Mouse (Mus musculus) T-cell, adult 2 months (primary cell): ENCODE results near the gene Stat4.

Source experiments
- DNase-seq: peaks from one replicate; pipeline ENCODE4 v3.0.0; 2022; ENCODE audit warnings: low spot score

Stat4 gene

DNA sequence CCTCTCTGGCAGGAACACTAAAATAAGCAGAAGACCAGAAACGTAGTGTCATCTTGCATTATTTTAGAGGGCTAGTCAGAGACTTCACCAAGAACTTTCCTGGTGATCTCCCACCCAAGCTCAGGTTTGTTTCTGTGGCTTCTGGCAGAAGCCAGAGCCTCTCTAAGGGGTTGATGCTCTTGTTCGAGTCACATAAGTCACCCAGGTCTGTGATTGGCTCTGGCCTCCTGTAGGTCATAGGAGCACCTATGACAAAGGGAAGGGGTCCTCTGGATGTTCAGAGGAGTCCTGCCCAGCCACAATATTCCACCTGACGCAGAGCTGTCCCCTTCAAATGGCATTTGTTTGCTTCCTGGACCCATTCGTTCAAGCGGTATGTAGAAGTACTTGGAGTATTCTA is at the start of gene Stat4:
TSS of gene Stat4 (plus strand) at position 301 of the 400 bp plus-strand sequence.
- DNase-seq, result no peak

DNA sequence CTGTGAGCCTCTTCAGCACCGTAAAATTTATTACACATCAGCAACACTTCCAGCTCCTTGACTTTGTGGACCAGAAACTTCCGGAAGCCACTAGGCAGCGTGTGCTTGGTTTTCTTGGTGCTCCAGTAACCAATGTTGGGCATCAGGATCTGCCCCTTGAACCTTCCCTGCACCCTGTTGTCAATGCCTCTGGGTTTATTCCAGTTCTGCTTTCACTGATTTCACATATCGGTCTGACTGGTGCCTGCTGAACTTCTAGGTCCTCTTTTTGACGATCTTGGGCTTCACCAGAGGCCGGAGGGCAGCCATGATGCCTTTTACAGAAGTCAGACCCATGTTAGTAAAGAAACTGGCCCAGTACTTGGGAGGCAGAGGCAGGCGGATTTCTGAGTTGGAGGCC is 48.6 kb upstream of the Stat4 start:
- DNase-seq, result no peak

DNA sequence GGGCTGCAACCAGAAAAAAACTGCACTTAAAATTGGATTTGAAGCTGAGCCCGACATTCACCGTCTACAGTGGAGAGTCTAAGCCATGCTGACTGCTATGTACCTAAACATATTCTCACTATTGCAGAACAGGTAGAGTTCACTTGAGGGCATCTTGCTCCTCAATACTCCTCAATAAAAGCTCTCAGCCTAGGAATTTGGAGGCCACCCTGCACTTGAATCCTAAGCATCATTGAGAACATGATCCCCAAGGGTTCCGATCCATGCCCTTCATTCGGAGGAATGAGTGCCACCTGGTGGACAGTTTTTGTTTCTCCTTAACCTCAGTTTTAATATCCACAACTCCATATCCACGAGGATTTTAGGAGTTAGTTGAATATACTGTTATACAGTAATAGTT is 42.2 kb upstream of the Stat4 start:
- DNase-seq, result no peak

GRCm38 (mm10) chr1:51947116-51947515 is 39.8 kb upstream of the Stat4 start:
- DNase-seq, result no peak

- no peak for DNase-seq
Measured at GRCm38 (mm10) chr1:51964647-51965046, 22.3 kb upstream of the Stat4 start.

GRCm38 (mm10) chr1:51968994-51969393 is 18.0 kb upstream of the Stat4 start:
- DNase-seq, result no peak

- DNase-seq, result no peak
Measured at GRCm38 (mm10) chr1:51970182-51970581, 16.8 kb upstream of the Stat4 start.

GRCm38 (mm10) chr1:51975589-51975988 is 11.4 kb upstream of the Stat4 start:
- no peak for DNase-seq

- no peak for DNase-seq
Measured at GRCm38 (mm10) chr1:51979048-51979447, 7.9 kb upstream of the Stat4 start.

GRCm38 (mm10) chr1:51991983-51992609 is 5.1 kb downstream of the Stat4 start:
- DNase-seq, result no peak

DNA sequence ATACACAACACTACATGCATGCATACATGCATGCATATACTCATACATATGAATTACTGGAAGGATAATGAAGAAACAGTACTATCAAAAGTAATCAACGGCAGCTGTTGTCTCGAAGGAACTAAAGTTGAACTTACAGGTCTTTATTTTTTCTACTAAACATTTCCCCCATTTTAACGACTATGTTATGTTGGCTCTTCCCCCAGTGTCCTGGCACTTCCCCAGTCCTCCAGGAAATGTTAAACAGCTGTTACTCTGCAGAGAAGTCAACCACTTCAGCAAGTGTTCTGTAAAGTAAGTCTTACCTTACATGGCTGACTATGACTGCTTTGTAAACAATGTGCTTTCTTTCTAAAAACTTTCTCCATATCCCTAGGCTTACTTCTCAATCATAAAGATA is 9.1 kb downstream of the Stat4 start:
- no peak for DNase-seq

DNA sequence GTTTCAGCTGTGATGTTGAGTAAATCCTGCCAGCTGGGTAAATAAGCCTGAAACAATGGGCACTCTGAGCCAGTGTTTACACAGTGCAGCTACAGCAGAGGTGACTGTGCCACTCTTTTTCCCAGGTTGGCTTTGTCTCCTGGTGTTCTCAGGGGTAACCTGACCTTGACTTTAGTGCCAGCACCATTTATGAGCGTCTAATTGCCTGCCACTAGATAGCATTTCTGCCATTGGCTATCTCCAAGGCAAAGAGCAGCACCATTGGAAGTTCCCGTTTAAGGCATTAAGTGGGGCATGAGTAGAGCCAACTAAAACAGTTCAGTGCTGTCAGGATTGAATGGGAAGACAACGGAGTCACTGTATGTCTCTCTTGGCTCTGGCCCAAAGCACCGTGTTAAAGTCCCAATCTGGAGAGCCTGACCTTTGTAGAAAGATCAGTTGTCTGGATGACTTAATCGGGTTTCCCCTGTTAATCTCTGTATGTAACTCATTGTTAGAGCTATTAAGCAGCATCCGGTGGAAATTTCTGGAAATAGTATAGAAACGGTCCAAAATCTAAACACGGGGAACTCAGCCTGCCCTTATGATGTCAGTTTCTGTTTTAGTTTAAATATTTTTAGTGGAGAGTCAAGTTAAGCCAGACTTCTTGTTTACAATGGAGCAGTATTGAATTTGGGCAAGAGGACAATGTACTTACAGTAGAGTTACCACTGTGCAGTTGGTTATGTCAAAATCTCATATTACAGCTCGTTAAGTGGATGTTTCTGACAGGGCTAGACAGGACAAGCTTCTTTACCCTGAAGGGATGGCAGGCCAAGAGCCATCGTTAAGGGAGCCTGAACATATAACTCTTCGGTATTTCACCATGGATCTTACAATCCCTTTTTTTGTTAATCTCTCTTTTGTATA is 10.1 kb downstream of the Stat4 start:
- DNase-seq, result no peak

GRCm38 (mm10) chr1:51998542-51998941 is 11.6 kb downstream of the Stat4 start:
- peak; percentile 47 for DNase-seq

DNA sequence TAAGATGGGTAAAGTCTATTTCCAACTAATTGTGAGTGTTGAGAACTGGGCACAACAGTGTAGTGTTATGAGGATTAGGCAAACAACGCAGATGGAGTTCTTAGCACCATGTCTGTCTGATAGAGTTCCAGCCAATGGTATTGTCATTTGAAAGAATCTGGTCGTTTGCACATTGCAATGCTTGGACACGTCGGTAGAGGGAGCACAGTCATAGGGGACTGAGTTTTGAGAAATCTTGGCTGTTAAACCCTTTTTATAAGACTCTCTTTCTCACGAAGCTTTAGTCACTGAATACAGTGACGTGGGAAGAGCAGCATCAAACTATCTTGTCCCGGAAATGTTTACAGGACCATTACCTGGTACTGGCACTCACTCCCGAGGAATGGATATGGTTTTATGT is 17.1 kb downstream of the Stat4 start:
- DNase-seq, result peak; percentile 81

DNA sequence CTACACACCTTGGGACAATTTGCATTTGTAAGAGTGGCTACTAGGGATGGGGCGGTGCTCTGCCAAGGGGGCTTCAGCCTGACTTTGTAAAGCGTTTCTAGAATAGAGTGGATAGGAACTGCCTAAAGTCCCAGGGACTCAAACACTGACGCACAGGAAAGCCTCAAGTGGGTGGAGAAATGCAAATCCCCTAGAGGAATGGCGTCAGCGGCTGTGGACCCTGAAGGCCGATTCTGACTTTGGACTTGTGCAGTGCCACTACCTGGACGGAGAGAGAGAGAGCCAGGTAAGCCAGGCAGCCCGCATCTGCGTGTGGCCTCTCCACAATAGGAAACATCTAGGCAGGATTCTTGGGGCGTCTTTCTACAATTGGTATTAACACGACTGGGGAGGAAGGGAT is 21.5 kb downstream of the Stat4 start:
- DNase-seq, result peak; percentile 83

- DNase-seq, result peak; percentile 41
Measured at GRCm38 (mm10) chr1:52008947-52009346, 22.0 kb downstream of the Stat4 start.

- DNase-seq, result no peak
Measured at GRCm38 (mm10) chr1:52010741-52011140, 23.8 kb downstream of the Stat4 start.

- DNase-seq, result peak; percentile 80
Measured at GRCm38 (mm10) chr1:52011227-52011626, 24.3 kb downstream of the Stat4 start.

DNA sequence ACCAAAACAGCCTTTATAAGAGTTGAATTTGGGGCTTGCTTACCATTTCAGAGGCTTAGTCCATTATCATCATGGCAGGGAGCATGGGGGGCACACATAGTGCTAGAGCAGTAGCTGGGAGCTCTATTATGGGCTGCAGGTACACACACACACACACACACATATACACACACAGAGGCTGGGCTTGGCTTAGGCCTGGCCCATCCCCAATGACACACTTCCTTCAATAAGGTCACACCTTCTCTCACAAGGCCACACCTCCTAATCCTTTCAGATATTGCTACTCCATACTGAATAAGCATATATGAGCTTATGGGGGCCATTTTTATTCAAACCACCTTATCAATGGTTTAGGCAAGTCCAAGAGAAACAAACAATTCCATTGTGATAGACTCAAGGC is 25.3 kb downstream of the Stat4 start:
- peak; percentile 21 for DNase-seq

GRCm38 (mm10) chr1:52012757-52013156 is 25.8 kb downstream of the Stat4 start:
- no peak for DNase-seq

GRCm38 (mm10) chr1:52019621-52020020 is 32.7 kb downstream of the Stat4 start:
- peak; percentile 77 for DNase-seq

- peak; percentile 62 for DNase-seq
Measured at GRCm38 (mm10) chr1:52021936-52022725, 35.2 kb downstream of the Stat4 start.

DNA sequence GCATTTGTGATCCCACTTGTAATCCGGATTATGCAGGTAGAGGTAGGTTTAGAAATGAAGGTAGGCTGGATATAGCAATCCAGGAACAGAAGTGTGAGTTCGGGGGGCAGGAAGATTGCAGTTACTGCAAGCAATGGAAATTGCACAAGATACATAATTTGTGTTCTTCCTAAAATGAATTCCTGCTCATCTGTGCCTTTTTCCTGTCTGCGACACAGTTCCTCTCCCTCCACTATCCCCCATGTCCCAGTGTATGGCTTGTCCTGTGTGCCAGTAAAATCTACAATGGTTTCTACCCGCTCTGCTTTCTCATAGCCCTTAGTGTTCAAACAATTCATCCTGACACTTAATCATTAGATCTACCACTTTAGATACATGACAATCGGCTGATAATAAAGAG is 41.7 kb downstream of the Stat4 start:
- no peak for DNase-seq
